Comparison of ENCODE assay signal across 24 mouse cellular contexts in the genomic region with DNA sequence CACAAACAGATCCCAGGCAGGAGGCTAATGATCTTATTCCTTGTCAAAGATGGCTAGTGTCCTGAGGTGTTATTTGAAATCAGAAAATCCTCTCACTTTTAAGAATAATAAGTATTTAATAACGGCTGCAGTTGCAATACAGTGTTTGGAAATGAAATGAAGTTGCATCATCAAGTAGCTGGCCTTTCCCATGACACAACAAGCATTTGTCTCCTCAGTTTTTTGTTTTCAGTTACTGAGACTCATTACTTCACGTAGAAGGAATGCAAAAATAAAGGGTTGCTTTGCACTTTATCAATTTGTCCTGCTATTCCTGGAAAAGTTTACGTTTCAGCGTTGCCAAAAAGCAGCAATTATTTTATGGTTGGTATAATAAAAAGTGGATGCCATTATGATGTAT. TPM values are rescaled to one million over a fixed set of nuclear protein-coding genes. Genes with fewer than 3 reads are reported as not detected.
DNase-seq lines count a peak whose midpoint lies in the region; TF ChIP-seq lines count a peak whose summit lies in the region.
"Had no signal": no experiment of that assay in that cellular context is flagged by ENCODE, and none has a peak within 500 bp of the region (broad histone marks: within the 10 kb centered on the region; RNA-seq: fewer than 3 reads in every experiment).

No protein-coding gene starts in this region.

- H3K27me3 ChIP-seq in heart, embryonic 10.5 days (ENCODE audit: insufficient read depth, poor library complexity, severe bottlenecking), result no peaks in the 10 kb centered on the region
- H3K27me3 ChIP-seq: forebrain, embryonic 13.5 days; heart, embryonic 13.5 days; hindbrain, embryonic 12.5 days; Patski had no signal

- peaks cover 4% of the 10 kb centered on the region; the same call in 1 of the 2 replicates for H3K4me1 ChIP-seq in heart, embryonic 10.5 days
- H3K4me1 ChIP-seq in lung, adult 2 months (ENCODE audit: control insufficient read depth, insufficient read depth, low read length), result no peaks in the 10 kb centered on the region
- H3K4me1 ChIP-seq: embryonic facial prominence, embryonic 10.5 days; forebrain, embryonic 13.5 days; hindbrain, embryonic 12.5 days had no signal

- peak; percentile 28 for DNase-seq in heart, adult 8-10 months (ENCODE audit: low spot score)
- DNase-seq in heart, embryonic 10.5 days (ENCODE audit: low spot score), result no peak
- DNase-seq in lung, postnatal 36 days, result peak; percentile 13
- DNase-seq in lung, adult 2 months, result no peak
- peak; percentile 31 for DNase-seq in adipocyte (ENCODE audit: low spot score)
- DNase-seq in urinary bladder, postnatal 25 days (ENCODE audit: low spot score), result no peak
- DNase-seq: adrenal gland, adult 2 months; adrenal gland, postnatal 36 days; cerebellum, adult 2 months; cerebellum, postnatal 10 days; forebrain, postnatal 0 days; gastrocnemius, postnatal 25 days; heart, adult 2 months; heart, postnatal 4 days had no signal

- no peak overlapping the region for H3K4me3 ChIP-seq in heart, embryonic 10.5 days
- no peak overlapping the region for H3K4me3 ChIP-seq in lung, adult 2 months (replicated peaks; ENCODE audit: extremely low read depth, low read depth, low read length)
- H3K4me3 ChIP-seq: embryonic facial prominence, embryonic 10.5 days; forebrain, embryonic 13.5 days; heart, adult 2 months; heart, embryonic 13.5 days; hindbrain, embryonic 12.5 days had no signal

- H3K9me3 ChIP-seq in heart, embryonic 10.5 days, result no peaks in the 10 kb centered on the region
- H3K9me3 ChIP-seq: embryonic facial prominence, embryonic 10.5 days; forebrain, embryonic 13.5 days; heart, embryonic 13.5 days; hindbrain, embryonic 12.5 days had no signal

- no peak for TF ChIP-seq POLR2A in lung, adult 2 months (IDR thresholded peaks at IDR 0.05; ENCODE audit: borderline replicate concordance, extremely low read depth, low read depth, low read length)

- H3K27ac ChIP-seq in heart, embryonic 10.5 days, result no peak overlapping the region
- H3K27ac ChIP-seq: embryonic facial prominence, embryonic 10.5 days; forebrain, embryonic 13.5 days; heart, adult 2 months; heart, embryonic 13.5 days; hindbrain, embryonic 12.5 days had no signal

- 78% methylated on average over 4 of the region's 4 CpGs for WGBS in heart, embryonic 10.5 days
- 57% methylated on average over 4 of the region's 4 CpGs for WGBS in lung, adult 2 months

- TF ChIP-seq CTCF in lung, adult 2 months (IDR thresholded peaks at IDR 0.05; ENCODE audit: insufficient read depth, low read length), result no peak

- H3K36me3 ChIP-seq in heart, embryonic 10.5 days, result no peaks in the 10 kb centered on the region
- H3K36me3 ChIP-seq: embryonic facial prominence, embryonic 10.5 days; G1E; heart, embryonic 13.5 days; hindbrain, embryonic 12.5 days had no signal

RNA-seq across cellular contexts. Expression of a gene that starts 8.9 kb away (rescaled TPM):
- total RNA-seq in heart, adult 8-10 months (2022), result not detected
- 0.30 TPM in 1 of 2 replicates, not detected in the other for polyA plus RNA-seq in heart, embryonic 10.5 days (2016; fragmentation: Nextera tagmentation; extraction: Ambion mirVana)
- polyA plus RNA-seq in lung, adult 2 months (2012; rRNA removed), result 2.3 TPM in 1 of 2 replicates, not detected in the other
- total RNA-seq: adrenal gland, adult 2 months; adrenal gland, postnatal 36 days; forebrain, postnatal 0 days; G1E; heart, adult 2 months had no signal
- polyA plus RNA-seq: adrenal gland, adult 2 months; CD4-positive, CD25-positive, alpha-beta regulatory T cell, adult 4 months; cerebellum, adult 2 months; forebrain, embryonic 13.5 days; forebrain, postnatal 0 days; G1E; heart, adult 2 months; heart, postnatal 0 days; hindbrain, embryonic 12.5 days; hindbrain, embryonic 16.5 days; inflammation-experienced regulatory T-cells, adult 6 months; Patski had no signal

RNA-seq across cellular contexts. Expression of a gene that starts 17.5 kb away (rescaled TPM):
- not detected for total RNA-seq in heart, adult 8-10 months (2022)
- 1.3 and 2.8 TPM in 2 replicates for polyA plus RNA-seq in heart, embryonic 10.5 days (2016; fragmentation: Nextera tagmentation; extraction: Ambion mirVana)
- 0.05 and 0.21 TPM in 2 replicates for polyA plus RNA-seq in lung, adult 2 months (2012; rRNA removed)
- total RNA-seq: adrenal gland, adult 2 months; adrenal gland, postnatal 36 days; forebrain, postnatal 0 days; G1E; heart, adult 2 months; heart, postnatal 4 days had no signal
- polyA plus RNA-seq: adrenal gland, adult 2 months; CD4-positive, CD25-positive, alpha-beta regulatory T cell, adult 4 months; cerebellum, adult 2 months; forebrain, embryonic 13.5 days; forebrain, postnatal 0 days; G1E; heart, adult 2 months; heart, postnatal 0 days; hindbrain, embryonic 16.5 days; inflammation-experienced regulatory T-cells, adult 6 months; Patski had no signal

Comparison
In these comparisons a context has a peak if more than half of its experiments do, and no peak if none do; other contexts are left out.
1. DNase-seq: peak in heart, adult 8-10 months (single experiment), lung, postnatal 36 days (single experiment) and adipocyte (single experiment); none in heart, embryonic 10.5 days (single experiment), lung, adult 2 months (single experiment) and urinary bladder, postnatal 25 days (single experiment).